Mouse (Mus musculus) ovary, postnatal 10 days (tissue): Measurements from ENCODE around the gene Ncapg2.

Experiments
- DNase-seq: peaks from one replicate; pipeline ENCODE4 v3.0.0; 2022; ENCODE audit warnings: low spot score

Ncapg2 gene

DNA sequence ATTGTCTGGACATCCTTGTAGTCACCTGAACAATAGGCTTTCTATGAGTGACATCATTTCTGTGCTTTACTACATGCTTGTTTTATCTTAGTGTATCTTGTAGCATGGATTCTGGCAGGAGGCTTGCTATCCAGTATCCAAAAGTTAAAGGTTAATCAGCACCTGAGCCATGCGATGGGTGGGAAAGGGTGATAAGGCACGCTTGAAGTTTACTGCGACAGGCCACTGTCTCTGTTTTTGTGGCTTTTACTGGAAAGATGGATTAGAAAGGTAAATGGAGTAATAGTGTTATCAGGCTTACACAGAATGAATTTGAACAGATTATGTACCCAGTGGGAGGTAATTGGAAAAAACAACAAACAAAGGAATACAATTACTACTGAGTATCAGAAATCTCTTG is 37.0 kb downstream of the Ncapg2 start:
- no peak for DNase-seq

DNA sequence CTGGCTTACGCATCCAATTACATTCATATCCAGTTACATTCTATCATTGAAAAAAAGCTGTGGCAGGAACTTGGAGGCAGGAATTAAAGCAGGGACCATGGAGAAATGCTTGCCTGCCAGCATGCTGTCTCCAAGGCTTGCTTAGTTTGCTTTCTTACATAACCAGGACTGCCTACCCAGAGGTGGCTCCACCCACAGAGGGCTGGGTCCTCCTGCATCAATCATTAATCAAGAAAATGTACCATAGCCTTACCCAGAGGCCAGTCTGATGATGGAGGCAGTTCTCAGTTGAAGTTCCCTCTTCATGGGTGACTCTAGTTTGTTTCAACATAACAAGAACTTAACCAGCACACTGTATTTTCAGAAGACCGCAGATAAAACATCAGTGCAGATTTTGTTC is 44.3 kb downstream of the Ncapg2 start:
- DNase-seq = no peak

DNA sequence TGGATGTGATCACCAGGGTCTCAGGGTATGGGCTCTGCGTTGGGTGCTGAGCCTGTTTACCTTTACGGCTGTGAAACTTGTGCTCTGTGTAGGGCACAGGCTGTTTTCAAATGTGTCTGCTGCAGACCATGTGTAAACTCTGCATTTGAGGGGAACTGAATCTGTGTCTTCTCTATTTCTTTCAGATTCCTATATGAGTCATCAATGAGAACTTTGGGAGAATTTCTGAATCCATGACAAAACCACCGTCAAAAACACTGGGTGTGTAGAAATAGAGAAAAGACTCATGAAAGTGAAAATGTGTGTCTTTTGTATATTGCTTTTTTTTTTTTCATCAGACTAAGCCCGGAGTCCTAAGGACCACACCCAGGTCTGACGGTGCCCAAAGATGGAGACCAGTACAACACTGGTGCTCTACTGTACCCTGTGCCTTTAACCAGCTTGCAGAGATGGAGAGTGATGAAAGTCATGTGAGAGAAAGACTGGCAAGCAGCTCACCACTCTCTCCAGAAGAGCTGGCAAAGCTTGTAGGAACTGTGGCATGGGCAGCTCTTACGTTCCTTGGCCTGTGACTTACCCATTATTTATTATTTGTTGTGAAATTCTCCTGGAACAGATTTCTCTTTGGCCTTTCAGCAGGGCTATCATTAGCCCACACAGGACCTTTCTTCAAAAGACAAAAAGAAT is 55.3 kb downstream of the Ncapg2 start:
- DNase-seq = no peak

DNA sequence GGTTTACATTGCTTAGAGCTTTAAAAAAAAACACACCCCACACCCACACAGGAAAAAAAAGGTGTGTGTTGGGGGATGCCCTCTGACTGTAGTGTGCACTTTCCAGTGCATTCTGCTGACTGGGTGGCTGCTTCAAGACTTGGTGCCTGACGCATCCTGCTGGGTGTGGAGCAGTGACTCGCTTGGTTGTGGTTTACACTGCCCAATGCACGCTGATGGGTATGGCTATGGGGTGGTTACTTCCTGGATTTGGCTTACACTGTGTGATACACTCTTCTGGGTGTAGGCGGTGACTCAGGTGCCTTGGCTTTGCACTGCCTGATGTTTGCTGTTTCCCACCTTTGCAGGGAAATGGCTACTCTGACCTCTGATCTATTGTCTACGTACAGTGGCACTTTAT is 61.8 kb downstream of the Ncapg2 start:
- no peak for DNase-seq

DNA sequence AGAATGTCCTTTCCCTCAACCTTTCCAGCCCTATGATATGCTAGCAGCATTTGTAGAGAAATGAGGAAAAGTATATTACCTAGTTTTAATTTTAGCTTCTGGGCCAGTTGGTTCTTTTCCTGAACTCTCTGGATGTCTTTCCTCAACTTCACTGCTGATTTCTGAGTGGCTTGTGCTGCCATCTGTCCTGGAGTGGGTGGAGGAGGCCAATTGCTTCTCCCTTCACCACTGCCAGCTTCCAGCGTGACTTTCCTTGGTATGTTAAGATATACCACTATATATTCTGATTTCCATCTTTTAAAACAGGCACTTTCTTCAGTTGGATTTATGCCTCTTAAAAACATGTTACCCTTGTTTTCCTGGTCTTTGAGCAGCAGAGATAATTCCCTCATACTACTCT is 63.1 kb downstream of the Ncapg2 start:
- no peak for DNase-seq

DNA sequence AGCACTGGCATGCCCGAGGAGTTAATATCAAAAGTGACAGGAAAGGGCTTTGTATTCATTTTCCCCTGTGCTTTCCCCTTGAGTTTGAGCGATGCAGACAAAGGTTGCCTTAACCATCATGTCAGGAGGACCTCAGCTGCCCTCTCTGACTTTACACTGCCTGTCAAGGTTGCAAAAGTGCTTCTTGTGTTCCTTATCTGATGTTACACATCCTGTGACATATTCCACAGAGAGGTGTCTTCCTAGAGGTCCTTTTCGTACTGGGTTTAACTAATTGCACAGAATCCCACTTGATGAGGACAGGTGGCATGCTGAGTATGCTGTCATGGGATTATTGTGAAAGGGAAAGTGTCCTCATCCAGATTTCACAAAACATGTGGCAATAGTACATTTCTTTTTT is 63.9 kb downstream of the Ncapg2 start:
- no peak for DNase-seq

DNA sequence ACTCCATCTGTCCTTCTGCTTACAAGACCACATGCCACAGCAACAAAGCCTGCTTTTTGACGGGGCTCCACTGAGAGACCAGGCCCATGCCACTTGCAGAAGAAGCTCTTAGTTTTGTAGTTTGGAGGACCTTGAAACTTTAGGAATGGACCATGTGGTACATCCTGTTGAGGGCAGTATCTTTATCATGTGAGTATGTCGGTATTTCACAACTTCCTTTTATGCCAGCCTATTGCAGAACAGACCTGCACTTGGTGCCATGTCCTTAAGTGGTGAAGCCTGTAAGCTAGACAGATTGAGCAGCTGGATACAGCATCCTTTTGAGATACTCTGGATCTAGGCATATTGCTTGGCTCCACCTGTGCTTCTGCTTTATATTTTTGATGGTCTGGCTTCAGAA is 68.1 kb downstream of the Ncapg2 start:
- DNase-seq = no peak

DNA sequence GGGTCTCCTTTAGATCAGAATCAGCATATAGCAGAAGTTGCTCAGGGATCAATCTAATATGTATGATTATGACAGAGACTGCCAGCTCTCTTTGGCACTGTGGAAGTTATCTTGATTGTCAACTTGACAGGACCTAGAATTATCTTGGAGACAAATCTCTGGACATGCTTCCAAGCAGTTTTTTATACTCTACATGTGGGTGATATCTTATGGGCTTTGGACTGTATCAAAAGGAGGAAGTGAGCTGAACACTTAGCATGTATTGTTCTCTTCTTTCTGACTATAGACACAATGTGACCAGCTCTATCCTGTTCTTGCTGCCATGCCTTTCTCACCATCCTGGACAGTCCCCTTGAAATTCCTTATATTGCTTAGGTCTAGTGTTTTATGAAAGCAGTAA is 68.6 kb downstream of the Ncapg2 start:
- no peak for DNase-seq

DNA sequence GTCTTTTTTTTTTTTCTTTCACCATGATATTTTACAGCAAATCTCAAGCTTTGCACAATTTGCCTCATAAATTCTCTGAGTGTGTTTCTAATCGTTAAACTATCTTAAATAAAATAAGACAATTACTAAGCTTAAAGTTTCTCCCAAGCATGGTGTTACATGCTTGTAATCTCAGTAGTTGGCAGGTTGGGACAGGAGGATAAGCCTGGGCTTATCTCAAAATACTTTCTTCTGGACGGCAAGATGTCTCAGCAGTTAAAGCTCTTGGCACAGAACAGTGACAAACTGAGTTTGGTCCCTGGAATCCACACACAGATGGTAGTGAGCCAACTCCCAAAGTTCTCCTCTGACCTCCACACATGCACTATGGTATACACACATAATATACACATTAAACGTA is 69.5 kb downstream of the Ncapg2 start:
- no peak for DNase-seq

DNA sequence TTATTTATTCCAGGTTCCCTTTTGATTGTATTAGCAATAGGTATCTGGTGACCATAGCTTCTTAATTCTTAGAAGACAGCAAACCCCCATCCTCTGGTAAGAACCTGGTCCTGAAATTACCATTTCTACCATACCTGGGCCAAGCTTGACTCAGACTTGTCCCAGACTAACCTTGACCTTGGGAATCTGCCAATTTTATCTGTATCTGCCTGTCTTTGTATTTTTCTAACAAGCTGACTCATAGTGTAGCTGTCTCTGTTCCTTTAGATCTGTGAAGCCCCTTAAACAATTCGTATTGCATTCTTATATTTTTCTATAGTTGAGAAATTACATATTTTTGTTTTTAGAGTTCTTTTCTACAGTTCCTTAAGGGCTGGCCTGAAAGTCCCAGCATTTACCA is 73.6 kb downstream of the Ncapg2 start:
- DNase-seq = no peak

DNA sequence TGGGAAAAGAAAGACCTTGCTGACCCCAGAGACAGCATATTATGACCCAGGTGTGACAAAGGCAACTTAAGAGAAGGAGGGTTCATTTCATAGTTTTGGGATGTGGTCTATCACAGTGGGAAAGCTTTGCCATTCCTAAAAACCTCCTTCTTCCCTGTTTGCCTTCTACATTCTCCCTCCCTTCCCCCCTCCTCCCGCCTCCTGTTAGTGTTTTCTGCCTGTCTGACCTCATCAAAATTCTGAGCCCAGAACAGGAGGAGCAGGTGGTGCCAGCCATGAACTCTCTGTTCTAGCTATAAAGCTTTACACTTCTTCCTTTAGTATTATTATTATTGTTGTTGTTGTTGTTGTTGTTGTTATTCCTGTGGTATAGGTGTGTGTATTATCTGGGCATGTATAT is 76.7 kb downstream of the Ncapg2 start:
- DNase-seq = no peak

DNA sequence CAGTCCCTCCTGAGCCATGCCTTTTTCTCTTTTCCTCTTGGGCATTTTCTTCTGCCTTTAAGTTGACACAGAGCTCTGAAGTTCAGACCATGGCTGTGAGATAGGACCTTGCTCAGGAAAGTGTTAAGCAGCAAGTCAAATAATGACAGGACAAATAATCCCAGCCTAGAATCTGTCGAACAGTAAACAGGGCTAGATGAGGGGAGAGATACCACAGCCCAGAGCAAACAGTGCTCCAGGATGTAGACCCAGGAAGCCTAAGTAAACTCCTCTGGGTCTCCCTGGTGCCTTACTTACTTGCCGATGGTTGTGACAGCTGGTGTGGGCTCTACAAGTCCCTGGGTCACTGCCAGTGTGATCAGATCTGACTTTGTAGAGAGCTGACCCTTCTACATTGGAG is 78.4 kb downstream of the Ncapg2 start:
- no peak for DNase-seq

DNA sequence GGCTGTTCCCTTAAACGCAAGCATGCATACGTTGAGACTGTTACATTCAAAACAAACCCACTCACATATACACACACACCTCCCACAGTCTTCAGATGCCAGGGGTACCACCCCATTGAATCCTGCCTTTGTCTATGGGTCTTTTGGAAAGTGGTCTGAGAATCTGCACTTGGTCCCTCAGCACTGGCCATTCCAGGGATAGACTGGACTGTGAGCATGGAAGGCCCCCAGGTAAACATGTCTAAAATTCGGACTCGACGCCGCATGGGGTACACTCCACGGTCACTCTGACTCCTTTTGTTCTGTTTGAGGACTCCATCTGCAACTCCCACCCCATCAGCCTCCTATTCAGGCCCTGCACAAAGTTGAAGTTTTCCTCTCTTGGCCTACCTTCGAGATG is 79.8 kb downstream of the Ncapg2 start:
- DNase-seq = no peak

DNA sequence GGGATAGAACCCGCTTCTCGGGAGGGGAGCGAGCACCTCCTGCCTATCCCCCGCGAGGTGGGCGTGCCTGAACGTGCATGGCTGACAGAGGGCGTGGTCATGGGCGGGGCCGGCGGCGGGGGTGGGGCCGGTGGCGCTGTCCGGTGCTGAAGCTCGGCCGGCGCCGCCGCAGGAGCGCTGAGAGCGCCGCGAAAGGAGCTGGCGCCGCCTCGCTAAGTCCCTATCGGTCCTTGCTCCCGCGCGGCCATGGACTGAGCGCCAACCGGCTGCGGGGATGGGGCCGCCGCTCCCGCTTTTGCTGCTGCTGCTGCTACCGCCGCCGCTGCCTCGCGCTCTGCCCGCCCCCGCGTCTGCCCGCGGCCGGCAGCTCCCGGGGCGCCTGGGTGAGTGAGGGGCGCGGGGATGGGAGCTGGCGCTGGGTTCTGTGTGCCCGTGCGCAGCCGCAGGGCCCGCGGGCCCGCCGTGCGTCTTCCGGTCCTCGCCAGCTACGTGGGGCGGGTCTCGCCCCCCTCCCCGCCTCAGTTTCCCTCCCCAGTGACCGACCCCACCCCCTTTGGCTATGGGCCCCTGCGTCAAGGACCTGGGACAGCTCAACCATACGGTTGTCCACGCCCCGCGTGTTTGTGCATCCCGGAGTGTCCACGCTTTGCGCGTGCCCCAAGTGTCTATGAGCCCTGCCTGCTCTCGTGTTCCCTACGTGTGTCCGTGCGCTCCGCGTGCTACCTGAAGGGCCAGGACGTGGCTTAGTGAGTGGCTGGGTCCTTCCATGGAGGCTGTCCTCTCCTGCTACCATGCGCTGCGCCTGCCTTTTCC is 80.6 kb downstream of the Ncapg2 start, which contains the start of gene Ptprn2:
Gene Ptprn2, plus strand, starts transcription at position 130 of the 813 bp plus-strand sequence.
- DNase-seq = peak; percentile 15

DNA sequence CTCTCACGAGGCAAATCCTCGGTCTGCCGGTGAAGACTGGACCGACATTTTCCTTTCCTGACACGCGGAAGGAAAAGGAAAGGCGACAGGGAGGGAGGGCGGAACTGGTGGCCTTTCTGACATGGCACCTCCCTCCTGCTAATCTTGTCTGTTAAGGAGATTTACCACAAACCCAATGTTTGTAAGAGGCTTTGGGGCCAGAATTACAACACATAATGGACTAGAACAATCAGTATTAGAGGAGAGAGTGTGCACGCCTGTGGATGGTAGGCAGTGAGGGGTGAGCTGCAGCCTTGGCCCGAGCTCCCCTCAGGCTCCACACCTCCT is 81.2 kb downstream of the Ncapg2 start:
- DNase-seq = no peak

DNA sequence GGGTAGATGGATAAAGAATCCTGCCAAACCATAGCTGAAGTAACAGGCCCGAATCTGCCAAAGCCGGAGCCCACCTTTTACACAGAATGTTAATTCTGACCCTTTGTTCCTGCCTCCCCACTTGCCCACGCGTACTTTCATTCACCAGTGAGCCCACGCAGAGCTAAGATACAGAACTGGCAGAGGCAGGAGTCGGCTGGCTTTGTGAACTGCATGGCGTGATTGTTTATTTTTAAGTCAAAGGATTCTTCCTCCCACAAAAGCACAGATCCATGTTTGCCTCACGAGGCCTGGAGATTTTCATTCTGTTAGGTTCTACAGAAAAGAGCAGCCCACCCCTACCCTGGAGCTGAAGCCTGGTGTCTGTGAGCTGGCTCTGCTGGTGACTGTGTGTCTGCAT is 83.6 kb downstream of the Ncapg2 start:
- DNase-seq = no peak

DNA sequence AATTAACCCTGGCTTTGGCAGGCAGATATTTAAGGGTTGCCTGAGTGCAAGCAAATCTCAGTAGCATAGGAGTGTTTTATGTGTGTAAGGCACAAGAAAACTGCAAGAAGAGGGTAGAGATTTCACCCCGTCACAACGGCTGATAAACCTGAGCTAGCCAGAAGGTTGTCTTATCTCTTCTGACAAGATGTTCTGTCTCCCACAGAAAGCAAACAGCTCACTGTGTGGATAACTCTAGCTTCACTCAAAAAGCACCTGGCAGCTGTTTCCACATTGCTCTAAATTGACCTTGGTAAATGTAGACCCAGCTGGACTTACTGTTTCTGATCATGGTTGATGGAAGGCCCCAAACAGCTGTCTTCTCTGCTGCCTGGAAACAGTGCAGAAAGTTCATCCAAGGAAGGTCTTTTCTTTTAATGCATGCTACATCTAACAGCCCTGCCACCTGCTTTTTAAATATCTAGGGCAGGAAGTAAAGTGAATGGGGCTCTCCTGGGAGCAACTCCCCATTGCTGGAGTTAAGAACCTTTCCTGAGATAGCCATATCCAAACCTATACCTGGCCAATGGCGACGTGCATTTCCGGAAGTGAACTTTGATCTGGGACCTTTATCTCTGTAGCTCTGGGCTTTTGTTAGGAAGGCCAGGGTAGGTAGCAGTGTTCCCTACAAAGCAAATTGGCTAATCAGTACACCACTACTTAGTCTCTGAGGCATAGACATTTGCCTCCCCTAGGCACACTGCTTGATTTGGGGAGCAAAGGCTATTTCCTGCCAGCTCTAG is 85.6 kb downstream of the Ncapg2 start:
- no peak for DNase-seq

DNA sequence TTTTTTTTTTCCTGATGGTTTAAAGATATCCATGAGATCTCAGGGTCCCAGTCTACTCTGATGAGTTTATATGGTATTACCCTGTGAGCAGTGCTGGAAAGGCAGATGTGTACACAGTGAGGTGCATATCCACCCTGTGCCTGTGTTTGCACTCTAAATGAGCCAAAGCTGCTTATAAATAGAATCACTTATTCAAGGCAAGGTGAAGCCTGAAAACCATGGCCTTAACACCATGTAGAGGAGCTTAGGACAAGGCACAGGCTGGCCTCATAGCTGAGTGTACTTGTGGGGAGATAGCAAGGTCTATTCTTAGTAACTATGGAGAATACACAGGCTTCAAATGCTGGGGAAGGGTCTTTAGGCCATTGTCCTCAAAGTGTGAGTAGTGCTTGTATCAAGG is 93.5 kb downstream of the Ncapg2 start:
- DNase-seq = no peak

DNA sequence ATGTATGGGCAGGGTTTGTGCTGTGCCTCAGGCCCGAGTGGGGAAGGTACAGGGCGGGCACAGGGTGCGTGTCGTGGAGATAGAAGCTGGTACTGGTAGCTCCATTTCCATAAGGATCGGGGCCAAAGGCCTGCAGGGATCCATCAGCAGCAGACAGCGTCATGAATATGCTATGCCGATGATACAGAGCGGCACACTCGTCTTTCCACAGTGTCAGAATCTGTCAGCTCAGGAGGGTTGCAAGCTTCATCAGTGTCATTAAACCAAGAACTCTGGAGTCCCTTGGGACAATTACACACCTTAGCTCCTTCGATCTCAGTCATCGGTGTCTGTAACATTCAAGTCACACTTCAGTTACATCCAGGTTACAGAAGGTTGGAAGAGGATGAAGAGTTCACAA is 95.5 kb downstream of the Ncapg2 start:
- DNase-seq = no peak

DNA sequence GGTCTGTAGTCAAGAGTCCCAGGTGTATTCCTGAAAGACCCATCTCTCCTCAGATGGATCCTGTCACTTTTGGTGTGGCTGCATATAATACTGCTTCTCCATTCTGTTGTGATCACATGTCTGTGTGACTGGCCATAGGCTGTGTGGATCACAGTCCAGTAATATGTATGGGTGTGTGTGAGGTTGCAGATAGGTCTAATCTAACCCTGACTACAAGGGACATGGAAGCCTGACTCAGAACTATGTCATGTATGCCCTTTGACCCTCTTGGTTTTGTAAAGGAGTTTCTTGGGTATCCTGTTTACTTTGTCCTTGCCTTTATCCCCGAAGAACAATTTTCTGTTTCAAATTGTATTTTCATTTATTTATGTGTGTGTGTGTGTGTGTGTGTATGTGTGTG is 107.3 kb downstream of the Ncapg2 start:
- no peak for DNase-seq
